Mouse (Mus musculus): ENCODE measurements around the gene Spsb1. TPM values are rescaled to one million over a fixed set of nuclear protein-coding genes. Genes with fewer than 3 reads are reported as not detected.

Spsb1 gene
- polyA plus RNA-seq, 1 experiment from 2014 or later: 15.1 TPM

- Histone ChIP-seq H3K36me3 (ENCODE audit: control insufficient read depth, insufficient read depth, low read length) (peaks cover 4% of the 10 kb centered on the region), H3K27ac (ENCODE audit: low read length) (no peak overlapping the region), H3K4me1 (replicated peaks; ENCODE audit: control insufficient read depth, insufficient read depth, low read length) (peaks cover 19% of the 10 kb centered on the region), H3K4me3 (ENCODE audit: low read length) (no peak overlapping the region), H3K9me3 (ENCODE audit: control insufficient read depth, low read length) (no peaks in the 10 kb centered on the region), H3K9ac (ENCODE audit: low read length) (no peak overlapping the region), H3K27me3 (ENCODE audit: control insufficient read depth, insufficient read depth, low read depth, low read length) (no peaks in the 10 kb centered on the region), H3K4me2 (ENCODE audit: low read depth, low read length) (no peak overlapping the region)
- WGBS: 59% methylated on average over 6 of the region's 6 CpGs
- ATAC-seq (ENCODE audit: low read depth): no peak
These were observed 22.3 kb upstream of the Spsb1 start for GRCm38 (mm10) chr4:149977181-149977580.

- Histone ChIP-seq H3K36me3 (ENCODE audit: control insufficient read depth, insufficient read depth, low read length) (no peaks in the 10 kb centered on the region), H3K4me1 (replicated peaks; ENCODE audit: control insufficient read depth, insufficient read depth, low read length) (peaks cover 19% of the 10 kb centered on the region), H3K9ac (ENCODE audit: low read length) (no peak overlapping the region), H3K27me3 (ENCODE audit: control insufficient read depth, insufficient read depth, low read depth, low read length) (no peaks in the 10 kb centered on the region), H3K4me2 (ENCODE audit: low read depth, low read length) (no peak overlapping the region), H3K27ac (ENCODE audit: low read length) (no peak overlapping the region), H3K4me3 (ENCODE audit: low read length) (no peak overlapping the region), H3K9me3 (ENCODE audit: control insufficient read depth, low read length) (no peaks in the 10 kb centered on the region)
- no peak for ATAC-seq (ENCODE audit: low read depth)
- WGBS: 71% methylated on average over 5 of the region's 5 CpGs
These were observed 20.9 kb upstream of the Spsb1 start for GRCm38 (mm10) chr4:149975730-149976254.

- Histone ChIP-seq H3K27ac (ENCODE audit: low read length) (no peak overlapping the region), H3K9me3 (ENCODE audit: control insufficient read depth, low read length) (no peaks in the 10 kb centered on the region), H3K9ac (ENCODE audit: low read length) (no peak overlapping the region), H3K4me2 (ENCODE audit: low read depth, low read length) (no peak overlapping the region), H3K36me3 (ENCODE audit: control insufficient read depth, insufficient read depth, low read length) (no peaks in the 10 kb centered on the region), H3K4me1 (replicated peaks; ENCODE audit: control insufficient read depth, insufficient read depth, low read length) (peaks cover 19% of the 10 kb centered on the region), H3K4me3 (ENCODE audit: low read length) (no peak overlapping the region), H3K27me3 (ENCODE audit: control insufficient read depth, insufficient read depth, low read depth, low read length) (no peaks in the 10 kb centered on the region)
- 64% methylated on average over 8 of the region's 8 CpGs for WGBS
- no peak for ATAC-seq (ENCODE audit: low read depth)
These were observed 20.4 kb upstream of the Spsb1 start for GRCm38 (mm10) chr4:149975291-149975690.

- Histone ChIP-seq H3K9me3 (ENCODE audit: control insufficient read depth, low read length) (no peaks in the 10 kb centered on the region), H3K4me2 (ENCODE audit: low read depth, low read length) (no peak overlapping the region), H3K4me1 (replicated peaks; ENCODE audit: control insufficient read depth, insufficient read depth, low read length) (peaks cover 5% of the 10 kb centered on the region), H3K27ac (ENCODE audit: low read length) (no peak overlapping the region), H3K9ac (ENCODE audit: low read length) (no peak overlapping the region), H3K27me3 (ENCODE audit: control insufficient read depth, insufficient read depth, low read depth, low read length) (no peaks in the 10 kb centered on the region), H3K36me3 (ENCODE audit: control insufficient read depth, insufficient read depth, low read length) (no peaks in the 10 kb centered on the region), H3K4me3 (ENCODE audit: low read length) (no peak overlapping the region)
- ATAC-seq (ENCODE audit: low read depth): no peak
- WGBS: 38% methylated on average over 9 of the region's 9 CpGs
These were observed 16.6 kb upstream of the Spsb1 start for GRCm38 (mm10) chr4:149971393-149971792.

- Histone ChIP-seq H3K4me1 (replicated peaks; ENCODE audit: control insufficient read depth, insufficient read depth, low read length) (peaks cover 14% of the 10 kb centered on the region), H3K9me3 (ENCODE audit: control insufficient read depth, low read length) (no peaks in the 10 kb centered on the region), H3K9ac (ENCODE audit: low read length) (no peak overlapping the region), H3K27ac (ENCODE audit: low read length) (no peak overlapping the region), H3K36me3 (ENCODE audit: control insufficient read depth, insufficient read depth, low read length) (no peaks in the 10 kb centered on the region), H3K27me3 (ENCODE audit: control insufficient read depth, insufficient read depth, low read depth, low read length) (no peaks in the 10 kb centered on the region), H3K4me2 (ENCODE audit: low read depth, low read length) (no peak overlapping the region), H3K4me3 (ENCODE audit: low read length) (no peak overlapping the region)
- ATAC-seq (ENCODE audit: low read depth): no peak
- 30% methylated on average over 6 of the region's 6 CpGs for WGBS
These were observed 13.7 kb upstream of the Spsb1 start for GRCm38 (mm10) chr4:149968526-149968925.

GRCm38 (mm10) chr4:149966963-149967362 is 12.1 kb upstream of the Spsb1 start:
- Histone ChIP-seq H3K27ac (ENCODE audit: low read length) (no peak overlapping the region), H3K4me3 (ENCODE audit: low read length) (no peak overlapping the region), H3K27me3 (ENCODE audit: control insufficient read depth, insufficient read depth, low read depth, low read length) (no peaks in the 10 kb centered on the region), H3K9ac (ENCODE audit: low read length) (no peak overlapping the region), H3K4me2 (ENCODE audit: low read depth, low read length) (no peak overlapping the region), H3K4me1 (replicated peaks; ENCODE audit: control insufficient read depth, insufficient read depth, low read length) (peaks cover 14% of the 10 kb centered on the region), H3K9me3 (ENCODE audit: control insufficient read depth, low read length) (no peaks in the 10 kb centered on the region), H3K36me3 (ENCODE audit: control insufficient read depth, insufficient read depth, low read length) (no peaks in the 10 kb centered on the region)
- no peak for ATAC-seq (ENCODE audit: low read depth)
- 88% methylated on average over 9 of the region's 9 CpGs for WGBS

- H3K27me3 ChIP-seq (ENCODE audit: control insufficient read depth, insufficient read depth, low read depth, low read length): no peaks in the 10 kb centered on the region
- ATAC-seq (ENCODE audit: low read depth): peak; percentile 71
- H3K9ac ChIP-seq (ENCODE audit: low read length): no peak overlapping the region
- H3K36me3 ChIP-seq (ENCODE audit: control insufficient read depth, insufficient read depth, low read length): no peaks in the 10 kb centered on the region
- H3K4me1 ChIP-seq (replicated peaks; ENCODE audit: control insufficient read depth, insufficient read depth, low read length): peaks cover 14% of the 10 kb centered on the region
- WGBS: 28% methylated on average over 5 of the region's 5 CpGs
- 0 out of 2 replicates have a peak overlapping the region, but pooled peaks have one; percentile 25 for H3K27ac ChIP-seq (ENCODE audit: low read length)
- no peak overlapping the region for H3K4me2 ChIP-seq (ENCODE audit: low read depth, low read length)
- H3K4me3 ChIP-seq (ENCODE audit: low read length): no peak overlapping the region
- H3K9me3 ChIP-seq (ENCODE audit: control insufficient read depth, low read length): no peaks in the 10 kb centered on the region
These were observed 11.4 kb upstream of the Spsb1 start for GRCm38 (mm10) chr4:149966252-149966651.

- no peak overlapping the region; the same call in 1 of the 2 replicates for H3K27ac ChIP-seq (ENCODE audit: low read length)
- no peak for ATAC-seq (ENCODE audit: low read depth)
- WGBS: 72% methylated on average over 6 of the region's 6 CpGs
These were observed 10.8 kb upstream of the Spsb1 start for GRCm38 (mm10) chr4:149965672-149966071.

GRCm38 (mm10) chr4:149965242-149965641 is 10.4 kb upstream of the Spsb1 start:
- Histone ChIP-seq H3K27ac (ENCODE audit: low read length) (no peak overlapping the region), H3K9ac (ENCODE audit: low read length) (no peak overlapping the region), H3K4me2 (ENCODE audit: low read depth, low read length) (no peak overlapping the region), H3K27me3 (ENCODE audit: control insufficient read depth, insufficient read depth, low read depth, low read length) (no peaks in the 10 kb centered on the region), H3K4me3 (ENCODE audit: low read length) (no peak overlapping the region), H3K36me3 (ENCODE audit: control insufficient read depth, insufficient read depth, low read length) (no peaks in the 10 kb centered on the region), H3K4me1 (replicated peaks; ENCODE audit: control insufficient read depth, insufficient read depth, low read length) (peaks cover 14% of the 10 kb centered on the region), H3K9me3 (ENCODE audit: control insufficient read depth, low read length) (no peaks in the 10 kb centered on the region)
- WGBS: 63% methylated on average over 6 of the region's 6 CpGs
- no peak for ATAC-seq (ENCODE audit: low read depth)

More at GRCm38 (mm10) chr4:149965672-149966071, 10.8 kb upstream of the Spsb1 start:
- no peak overlapping the region for H3K4me3 ChIP-seq (ENCODE audit: low read length)
- peaks cover 14% of the 10 kb centered on the region for H3K4me1 ChIP-seq (replicated peaks; ENCODE audit: control insufficient read depth, insufficient read depth, low read length)
- no peak overlapping the region for H3K9ac ChIP-seq (ENCODE audit: low read length)
- no peaks in the 10 kb centered on the region for H3K27me3 ChIP-seq (ENCODE audit: control insufficient read depth, insufficient read depth, low read depth, low read length)
- H3K36me3 ChIP-seq (ENCODE audit: control insufficient read depth, insufficient read depth, low read length): no peaks in the 10 kb centered on the region
- no peak overlapping the region for H3K4me2 ChIP-seq (ENCODE audit: low read depth, low read length)
- no peaks in the 10 kb centered on the region for H3K9me3 ChIP-seq (ENCODE audit: control insufficient read depth, low read length)

GRCm38 (mm10) chr4:149964770-149965169 is 9.9 kb upstream of the Spsb1 start:
- H3K9ac ChIP-seq (ENCODE audit: low read length): no peak overlapping the region
- no peak overlapping the region for H3K4me2 ChIP-seq (ENCODE audit: low read depth, low read length)
- H3K9me3 ChIP-seq (ENCODE audit: control insufficient read depth, low read length): no peaks in the 10 kb centered on the region
- no peak for ATAC-seq (ENCODE audit: low read depth)
- H3K4me1 ChIP-seq (replicated peaks; ENCODE audit: control insufficient read depth, insufficient read depth, low read length): peaks cover 14% of the 10 kb centered on the region
- no peak overlapping the region for H3K4me3 ChIP-seq (ENCODE audit: low read length)
- no peaks in the 10 kb centered on the region for H3K27me3 ChIP-seq (ENCODE audit: control insufficient read depth, insufficient read depth, low read depth, low read length)
- H3K36me3 ChIP-seq (ENCODE audit: control insufficient read depth, insufficient read depth, low read length): no peaks in the 10 kb centered on the region
- WGBS: 70% methylated on average over 3 of the region's 3 CpGs
- H3K27ac ChIP-seq (ENCODE audit: low read length): no peak overlapping the region

Data from lung, embryonic 16.5 days (tissue).